Mouse (Mus musculus) E14TG2a.4 (cell line): ENCODE data around the gene Xrcc4.
A peak's percentile ranks its signal among the peaks of the same experiment; 100 is the strongest.
"Not testable (repeated sequence)": the region's sequence is repeated elsewhere in the genome, so short reads cannot be mapped to it uniquely, and the experiment has no call there.

Source experiments
- H3K27me3 ChIP-seq: 2 replicates; pipeline ENCODE4 v1.6.1; 2014; ENCODE audit warnings: low read length, control low read depth; ENCODE audit not compliant: insufficient read depth
- H3K36me3 ChIP-seq: 2 replicates; pipeline ENCODE4 v1.6.1; 2014; ENCODE audit warnings: low read length, control low read depth; ENCODE audit not compliant: insufficient read depth
- H3K4me1 ChIP-seq: replicated peaks from 2 replicates; pipeline ENCODE4 v1.6.1; 2014; ENCODE audit warnings: low read depth, low read length, control low read depth
- H3K4me3 ChIP-seq: replicated peaks from 2 replicates; pipeline ENCODE4 v1.5.1; 2014; ENCODE audit warnings: mild to moderate bottlenecking, low read length
- H3K9me3 ChIP-seq: 2 replicates; pipeline ENCODE4 v1.6.1; 2014; ENCODE audit warnings: low read length, control low read depth
- CTCF ChIP-seq: conservative IDR thresholded peaks from 2 replicates; pipeline ENCODE4 v1.5.1; 2014; ENCODE audit warnings: low read length
- NANOG ChIP-seq: IDR thresholded peaks from 2 replicates; pipeline ENCODE4 v1.6.1; 2014; ENCODE audit warnings: borderline replicate concordance, low read length, mixed read lengths
- POU5F1 ChIP-seq: IDR thresholded peaks from 2 replicates; pipeline ENCODE4 v1.6.1; 2014; ENCODE audit warnings: low read length, borderline replicate concordance

The Xrcc4 gene

DNA sequence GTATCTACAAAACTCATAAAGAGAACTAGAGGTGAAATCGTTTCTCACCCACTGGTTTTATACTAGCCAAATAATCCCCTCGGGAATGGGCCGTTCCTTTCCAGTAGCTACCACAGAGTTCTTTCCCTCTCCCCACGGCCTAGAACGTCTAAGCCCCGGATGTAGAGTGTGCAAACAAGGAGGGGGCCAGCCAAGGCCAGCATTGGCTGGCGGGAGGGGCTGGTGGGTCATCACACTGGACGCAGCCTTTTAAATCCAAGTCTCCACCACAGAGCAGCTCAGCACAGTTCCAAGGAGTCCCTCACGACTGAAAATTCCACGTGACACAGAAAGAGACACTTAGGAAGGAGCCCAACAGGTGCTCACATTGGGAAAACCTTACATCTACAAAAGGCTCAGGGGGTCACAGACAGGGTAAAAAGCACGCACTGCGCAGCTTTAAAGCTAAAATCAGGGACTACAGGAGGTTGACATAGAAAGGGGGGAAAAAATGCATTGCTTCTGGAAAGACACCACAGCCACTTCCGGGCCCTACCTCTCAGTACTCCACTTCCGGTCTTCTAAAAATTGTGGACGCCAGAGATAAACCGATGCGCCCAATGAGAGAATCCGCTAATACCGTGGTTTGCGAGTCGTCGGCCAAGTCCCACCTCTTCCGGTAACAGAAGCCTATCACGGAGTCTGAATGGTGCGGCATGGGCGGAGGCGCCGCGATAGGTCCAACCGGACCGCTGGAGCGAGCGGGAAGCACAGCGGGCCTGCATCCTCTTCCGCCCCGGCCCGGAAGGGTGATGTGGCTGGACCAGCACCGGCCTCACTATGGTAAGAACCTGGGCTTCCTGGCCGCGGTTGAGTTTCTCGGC is at the start of gene Xrcc4, which contains the start of gene Tmem167:
TSS of gene Xrcc4 (minus strand) at position 647 of the 863 bp plus-strand sequence.
TSS of gene Tmem167 (plus strand) at position 162 of the 863 bp plus-strand sequence.
- peaks cover 5% of the 10 kb centered on the region; the same call in 1 of the 2 replicates for H3K9me3 ChIP-seq
- H3K4me1 ChIP-seq: peaks cover 15% of the 10 kb centered on the region
- peaks cover 7% of the 10 kb centered on the region for H3K36me3 ChIP-seq
- no peak for TF ChIP-seq POU5F1
- TF ChIP-seq CTCF: no peak
- TF ChIP-seq NANOG: no peak
- H3K4me3 ChIP-seq: peak within 1 kb of the TSS; percentile 97
- H3K27me3 ChIP-seq: no peaks in the 10 kb centered on the region

DNA sequence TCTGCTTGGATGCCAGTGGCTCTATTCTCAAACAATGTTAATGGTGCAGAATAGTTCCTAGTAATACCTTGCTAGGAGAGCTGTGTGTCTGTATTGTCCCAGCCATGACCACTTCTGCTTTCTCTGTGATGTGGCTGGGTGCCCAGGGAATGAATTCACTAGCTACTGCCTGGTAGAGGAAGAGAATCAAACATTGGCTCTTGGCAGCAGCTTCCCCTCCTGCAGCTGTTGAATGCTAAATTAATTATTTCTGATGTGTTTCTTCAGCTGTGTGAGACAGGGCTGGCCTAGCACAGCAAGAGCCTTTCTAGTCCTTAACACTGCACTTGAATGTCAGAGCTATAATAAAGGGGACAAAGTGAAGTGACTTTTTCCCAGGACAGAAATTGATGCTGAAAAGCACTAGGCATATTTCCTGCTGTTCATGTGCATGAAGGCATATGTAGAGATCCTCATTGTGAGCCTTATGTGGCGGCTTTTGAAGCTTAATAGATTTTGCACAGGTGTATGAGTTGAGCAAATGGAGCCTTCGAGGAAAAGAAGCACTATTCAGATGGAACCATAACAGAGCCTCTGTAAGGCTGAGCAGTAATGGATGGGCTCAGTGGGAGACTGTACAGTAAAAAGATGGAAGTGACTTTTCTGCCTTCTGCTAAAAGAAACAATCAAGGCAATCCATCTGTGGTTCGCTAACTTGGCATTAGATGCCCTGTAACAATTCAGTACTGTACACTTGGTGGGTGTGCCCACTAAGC is 46.9 kb upstream of the Xrcc4 start:
- Histone ChIP-seq H3K9me3 (no peaks in the 10 kb centered on the region), H3K36me3 (no peaks in the 10 kb centered on the region), H3K4me1 (no peaks in the 10 kb centered on the region), H3K27me3 (no peaks in the 10 kb centered on the region), H3K4me3 (no peak overlapping the region)
- TF ChIP-seq NANOG: no peak
- no peak for TF ChIP-seq CTCF
- TF ChIP-seq POU5F1: no peak

DNA sequence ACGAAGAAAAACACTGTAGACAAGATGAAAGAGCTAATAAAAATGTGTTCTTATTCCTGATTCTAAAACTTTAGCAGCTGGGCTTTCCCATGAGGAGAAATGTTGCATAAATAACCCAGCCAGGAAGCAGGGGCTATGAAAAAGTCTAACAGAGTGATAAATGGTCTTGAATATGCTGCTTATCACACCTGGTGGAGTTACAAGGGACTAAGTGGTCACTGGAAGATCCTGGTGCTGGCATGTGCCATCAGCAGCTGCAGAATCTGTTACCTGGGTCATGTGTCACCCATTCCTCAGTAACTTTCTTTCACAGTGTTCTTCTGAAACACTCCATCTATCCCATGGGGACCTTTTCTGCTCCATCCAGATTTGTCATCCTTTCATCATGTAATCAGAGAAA is 22.3 kb upstream of the Xrcc4 start:
- TF ChIP-seq POU5F1: no peak
- no peak for TF ChIP-seq CTCF
- TF ChIP-seq NANOG: no peak
- H3K27me3 ChIP-seq: no peaks in the 10 kb centered on the region
- no peaks in the 10 kb centered on the region for H3K9me3 ChIP-seq
- H3K4me1 ChIP-seq: peaks cover 19% of the 10 kb centered on the region
- H3K36me3 ChIP-seq: peaks cover 11% of the 10 kb centered on the region; the same call in 1 of the 2 replicates
- no peak overlapping the region for H3K4me3 ChIP-seq

DNA sequence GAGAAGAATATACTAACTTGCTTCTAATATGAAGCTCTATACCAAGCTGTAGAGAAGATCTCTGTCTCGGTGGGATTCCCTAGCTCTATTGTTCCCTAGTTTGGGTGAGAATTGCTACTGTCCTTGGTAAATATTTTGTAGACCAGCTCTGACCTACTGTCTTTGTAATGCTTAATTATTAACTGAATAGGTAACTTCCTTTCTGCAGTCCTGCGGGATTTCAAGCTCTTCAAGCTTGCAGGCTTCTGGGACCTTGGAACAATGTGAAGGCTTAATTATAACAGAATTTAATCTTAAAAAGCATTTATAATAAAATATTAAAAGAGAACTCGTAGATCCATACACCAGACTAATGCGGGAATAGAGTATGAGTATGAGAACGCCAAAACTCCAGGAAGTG is 19.3 kb upstream of the Xrcc4 start:
- H3K4me1 ChIP-seq: peaks cover 19% of the 10 kb centered on the region
- H3K27me3 ChIP-seq, H3K9me3 ChIP-seq, H3K4me3 ChIP-seq: not testable (repeated sequence)
- peaks cover 38% of the 10 kb centered on the region for H3K36me3 ChIP-seq

DNA sequence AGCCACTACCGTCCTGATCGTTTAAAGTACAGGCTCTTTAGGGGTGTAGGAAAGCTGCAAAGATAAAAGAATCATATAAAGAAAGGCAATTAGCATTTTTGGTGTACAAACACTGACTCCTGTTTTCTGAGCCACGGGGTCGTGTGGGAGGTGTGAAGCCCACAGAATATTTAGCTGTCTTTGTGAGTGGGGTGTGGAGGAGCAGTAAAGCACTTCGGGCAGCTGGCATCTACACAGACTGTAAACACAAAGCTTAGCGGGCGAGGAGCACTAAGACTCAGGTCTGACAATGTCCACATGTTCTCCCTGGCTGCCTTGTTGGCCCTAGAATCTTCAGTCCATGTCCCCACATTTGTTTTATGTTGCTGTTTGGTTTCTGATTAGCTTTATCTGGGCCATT is 16.7 kb upstream of the Xrcc4 start:
- H3K36me3 ChIP-seq: peaks cover 61% of the 10 kb centered on the region
- H3K9me3 ChIP-seq: peaks cover 8% of the 10 kb centered on the region; the same call in 1 of the 2 replicates
- TF ChIP-seq CTCF (no peak), POU5F1 (no peak), NANOG (no peak)
- H3K27me3 ChIP-seq: no peaks in the 10 kb centered on the region
- no peak overlapping the region for H3K4me3 ChIP-seq
- H3K4me1 ChIP-seq: peaks cover 14% of the 10 kb centered on the region

DNA sequence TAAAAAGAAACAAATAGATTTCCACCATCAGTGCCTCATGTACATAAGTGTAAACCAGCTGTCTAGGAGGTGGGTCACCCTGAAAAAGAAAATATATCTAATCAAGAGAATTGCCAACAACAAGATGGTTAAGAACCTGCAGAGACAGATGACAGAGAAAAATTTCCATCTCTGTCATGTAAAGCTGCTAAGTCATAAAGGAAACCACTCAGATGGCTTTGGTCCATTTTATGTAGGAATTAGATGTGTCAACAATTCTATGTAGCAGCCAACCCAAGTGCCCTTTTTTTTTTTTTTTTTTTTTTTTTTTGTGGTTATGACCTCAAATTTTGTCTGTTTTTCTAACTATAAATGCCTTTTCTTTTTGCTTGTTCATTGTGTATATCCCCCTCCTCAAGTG is 12.1 kb upstream of the Xrcc4 start:
- peaks cover 8% of the 10 kb centered on the region; the same call in 1 of the 2 replicates for H3K9me3 ChIP-seq
- no peaks in the 10 kb centered on the region for H3K4me1 ChIP-seq
- H3K4me3 ChIP-seq: no peak overlapping the region
- TF ChIP-seq NANOG: no peak
- no peak for TF ChIP-seq POU5F1
- no peak for TF ChIP-seq CTCF
- no peaks in the 10 kb centered on the region for H3K27me3 ChIP-seq
- peaks cover 74% of the 10 kb centered on the region for H3K36me3 ChIP-seq

DNA sequence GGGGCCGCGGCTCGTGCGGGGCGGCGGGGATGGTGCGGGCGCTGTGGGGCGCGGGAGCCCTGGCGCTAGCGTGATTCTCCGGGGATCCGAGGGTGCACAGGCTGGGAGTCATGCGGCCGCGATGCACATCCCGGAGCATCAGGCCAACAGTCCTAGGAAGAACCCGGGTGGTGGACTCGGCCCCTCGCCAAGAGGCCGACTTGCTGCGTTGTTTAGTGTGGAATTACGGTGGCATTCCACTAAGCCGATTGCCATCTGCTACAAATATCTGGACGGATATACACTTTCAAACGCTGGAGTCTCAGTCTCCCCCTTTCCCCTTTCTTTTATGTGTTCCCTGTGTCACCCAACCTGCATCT is 396 bp upstream of the Xrcc4 start:
- H3K27me3 ChIP-seq: no peaks in the 10 kb centered on the region
- no peak for TF ChIP-seq POU5F1
- no peak for TF ChIP-seq NANOG
- TF ChIP-seq CTCF: no peak
- H3K9me3 ChIP-seq: no peaks in the 10 kb centered on the region
- H3K4me3 ChIP-seq: peak overlapping the region; percentile 97
- peaks cover 15% of the 10 kb centered on the region for H3K4me1 ChIP-seq
- peaks cover 7% of the 10 kb centered on the region for H3K36me3 ChIP-seq

DNA sequence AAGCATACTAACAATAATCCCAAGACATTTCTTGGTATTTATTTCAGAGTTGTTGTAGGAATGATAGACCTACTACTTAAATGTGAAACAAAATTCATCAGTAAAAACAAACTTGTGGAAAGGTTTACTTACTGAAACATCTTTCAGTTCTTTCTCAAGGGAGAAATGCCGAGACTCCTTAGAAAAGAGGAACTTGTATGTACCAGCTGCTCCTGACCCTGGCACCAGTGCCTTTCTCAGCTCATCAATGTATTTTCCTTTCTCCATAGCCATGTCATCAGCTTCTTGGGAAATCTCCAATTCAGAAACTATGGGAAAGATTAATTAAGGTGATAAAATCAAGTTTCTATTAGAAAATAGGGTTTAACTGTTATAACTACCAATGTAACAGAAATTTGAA is 27.5 kb downstream of the Xrcc4 start:
- no peaks in the 10 kb centered on the region for H3K36me3 ChIP-seq
- H3K4me1 ChIP-seq: no peaks in the 10 kb centered on the region
- no peaks in the 10 kb centered on the region for H3K9me3 ChIP-seq
- no peak overlapping the region for H3K4me3 ChIP-seq
- TF ChIP-seq CTCF: no peak
- H3K27me3 ChIP-seq: no peaks in the 10 kb centered on the region

DNA sequence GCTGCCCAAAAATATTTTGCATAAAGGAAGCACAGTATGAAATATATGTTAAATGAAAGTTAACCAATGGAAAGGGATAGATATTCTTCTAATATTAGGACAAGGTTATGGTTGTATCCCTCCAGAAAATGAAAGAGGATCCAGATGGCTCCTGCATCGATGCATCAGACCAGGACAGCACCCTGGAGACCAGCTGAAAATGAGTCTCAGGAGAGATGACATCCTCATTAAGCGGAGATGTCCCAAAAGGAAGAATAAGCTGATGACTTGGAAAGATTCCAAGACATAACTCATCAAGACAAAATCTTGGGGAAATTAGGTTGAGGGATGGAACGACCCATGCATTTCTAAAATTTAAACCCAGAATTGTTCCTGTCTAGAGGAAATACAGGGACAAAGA is 37.0 kb downstream of the Xrcc4 start:
- Histone ChIP-seq H3K4me1 (no peaks in the 10 kb centered on the region), H3K36me3 (no peaks in the 10 kb centered on the region), H3K9me3 (no peaks in the 10 kb centered on the region), H3K27me3 (no peaks in the 10 kb centered on the region), H3K4me3 (no peak overlapping the region)
- TF ChIP-seq CTCF (no peak), POU5F1 (no peak), NANOG (no peak)
